In the genomic region with DNA sequence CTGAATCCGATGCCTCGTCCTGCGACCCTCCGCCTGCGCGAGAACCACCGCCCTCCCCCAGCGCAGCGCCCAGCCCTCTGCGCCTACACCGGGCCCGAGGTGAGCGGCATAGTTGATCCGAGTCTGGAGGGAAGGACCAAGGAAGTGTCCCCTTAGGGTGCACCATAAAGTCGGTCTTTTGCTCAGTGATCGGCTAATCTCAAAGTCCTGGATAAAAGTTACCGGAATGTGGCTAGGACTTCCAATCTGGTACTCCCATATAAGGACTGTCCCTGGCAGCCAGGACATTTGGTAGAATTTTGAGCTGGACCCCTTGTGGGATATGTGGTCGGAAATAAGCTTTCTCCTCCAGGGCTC, we compare ENCODE assay signal across 11 mouse cellular contexts. TPM values are rescaled to one million over a fixed set of nuclear protein-coding genes. Genes with fewer than 3 reads are reported as not detected.
DNase-seq lines count a peak whose midpoint lies in the region; ATAC-seq and TF ChIP-seq lines count a peak whose summit lies in the region.
"Had no signal": no experiment of that assay in that cellular context is flagged by ENCODE, and none has a peak within 500 bp of the region (broad histone marks: within the 10 kb centered on the region; RNA-seq: fewer than 3 reads in every experiment).

No protein-coding gene starts in this region.

- H3K9ac ChIP-seq in heart, embryonic 11.5 days (ENCODE audit: low read depth, low read length) = peak overlapping the region; percentile 55
- no peak overlapping the region for H3K9ac ChIP-seq in midbrain, embryonic 12.5 days (replicated peaks)
- no peak overlapping the region for H3K9ac ChIP-seq in midbrain, postnatal 0 days (replicated peaks; ENCODE audit: low read length, poor library complexity, severe bottlenecking)
- H3K9ac ChIP-seq in stomach, postnatal 0 days (ENCODE audit: low read length) = peak overlapping the region; percentile 71

- H3K4me2 ChIP-seq in heart, embryonic 11.5 days = peak overlapping the region; percentile 93
- H3K4me2 ChIP-seq in midbrain, embryonic 12.5 days (replicated peaks) = 0 out of 2 replicates have a peak overlapping the region, but pooled peaks have one; percentile 27
- H3K4me2 ChIP-seq in midbrain, postnatal 0 days (ENCODE audit: low read depth, low read length, poor library complexity, severe bottlenecking) = no peak overlapping the region
- peak overlapping the region; percentile 76 for H3K4me2 ChIP-seq in stomach, postnatal 0 days (replicated peaks; ENCODE audit: low read depth)

- TF ChIP-seq CTCF in midbrain, postnatal 0 days (IDR thresholded peaks at IDR 0.05) = no peak
- no peak for TF ChIP-seq CTCF in stomach, postnatal 0 days (IDR thresholded peaks at IDR 0.05; ENCODE audit: low read depth)

- no peaks in the 10 kb centered on the region for H3K9me3 ChIP-seq in heart, embryonic 11.5 days (replicated peaks; ENCODE audit: control insufficient read depth, low read length)
- H3K9me3 ChIP-seq in midbrain, embryonic 12.5 days = no peaks in the 10 kb centered on the region
- no peaks in the 10 kb centered on the region for H3K9me3 ChIP-seq in midbrain, postnatal 0 days (ENCODE audit: low read length)
- no peaks in the 10 kb centered on the region for H3K9me3 ChIP-seq in limb, embryonic 10.5 days (replicated peaks)
- H3K9me3 ChIP-seq in stomach, postnatal 0 days (ENCODE audit: control insufficient read depth, low read length) = no peaks in the 10 kb centered on the region

- no peak for TF ChIP-seq EP300 in stomach, postnatal 0 days (optimal IDR thresholded peaks at IDR 0.05)

- no peak for DNase-seq in heart, postnatal 4 days
- no peak for DNase-seq in midbrain, postnatal 0 days (ENCODE audit: low spot score)
- DNase-seq in limb, embryonic 10.5 days (ENCODE audit: low spot score) = peak; percentile 69
- no peak for DNase-seq in stomach, postnatal 0 days (ENCODE audit: low spot score)
- no peak for DNase-seq in left cerebral cortex, postnatal 25 days (ENCODE audit: low spot score in 2 of 2)
- DNase-seq in urinary bladder, adult 18-20 months (ENCODE audit: low spot score in 2 of 2) = no peak
- DNase-seq: thymus, adult 2 months had no signal

- H3K4me1 ChIP-seq in heart, embryonic 11.5 days (ENCODE audit: control insufficient read depth, insufficient read depth, low read length) = peaks cover 31% of the 10 kb centered on the region
- peaks cover 30% of the 10 kb centered on the region for H3K4me1 ChIP-seq in midbrain, embryonic 12.5 days
- peaks cover 5% of the 10 kb centered on the region; the same call in 1 of the 2 replicates for H3K4me1 ChIP-seq in midbrain, postnatal 0 days (ENCODE audit: insufficient read depth, low read length)
- peaks cover 64% of the 10 kb centered on the region for H3K4me1 ChIP-seq in limb, embryonic 10.5 days
- 0 out of 2 replicates have a peak, but pooled peaks cover under 1% of the 10 kb centered on the region for H3K4me1 ChIP-seq in stomach, postnatal 0 days (replicated peaks; ENCODE audit: control insufficient read depth, insufficient read depth)

- peak overlapping the region; percentile 69 for H3K4me3 ChIP-seq in heart, embryonic 11.5 days (ENCODE audit: low read depth, low read length)
- H3K4me3 ChIP-seq in midbrain, embryonic 12.5 days = 0 out of 2 replicates have a peak overlapping the region, but pooled peaks have one; percentile 0
- H3K4me3 ChIP-seq in midbrain, postnatal 0 days (ENCODE audit: low read depth, low read length) = no peak overlapping the region; the same call in 1 of the 2 replicates
- peak overlapping the region; percentile 70 for H3K4me3 ChIP-seq in limb, embryonic 10.5 days
- H3K4me3 ChIP-seq in stomach, postnatal 0 days (ENCODE audit: low read depth, low read length) = peak overlapping the region; percentile 60

- intact Hi-C loops in left cerebral cortex, postnatal 25 days (cut with DNase I) = loop anchor here (5.0 kb wide), 1 partner anchor 1320 kb away; no protein-coding TSS in a partner anchor

- no peaks in the 10 kb centered on the region for H3K36me3 ChIP-seq in heart, embryonic 11.5 days (ENCODE audit: control insufficient read depth, insufficient read depth, low read length)
- H3K36me3 ChIP-seq in midbrain, embryonic 12.5 days = no peaks in the 10 kb centered on the region
- H3K36me3 ChIP-seq in midbrain, postnatal 0 days (ENCODE audit: insufficient read depth, low read length) = no peaks in the 10 kb centered on the region
- H3K36me3 ChIP-seq in limb, embryonic 10.5 days = peaks cover 31% of the 10 kb centered on the region
- H3K36me3 ChIP-seq in stomach, postnatal 0 days (ENCODE audit: control insufficient read depth, insufficient read depth, low read length) = peaks cover 7% of the 10 kb centered on the region; the same call in 1 of the 2 replicates

- peaks cover 87% of the 10 kb centered on the region for H3K27me3 ChIP-seq in heart, embryonic 11.5 days (ENCODE audit: control insufficient read depth, insufficient read depth, low read length)
- peaks cover 98% of the 10 kb centered on the region for H3K27me3 ChIP-seq in midbrain, embryonic 12.5 days
- peaks cover 91% of the 10 kb centered on the region for H3K27me3 ChIP-seq in midbrain, postnatal 0 days (ENCODE audit: insufficient read depth, low read length)
- peaks cover 97% of the 10 kb centered on the region for H3K27me3 ChIP-seq in limb, embryonic 10.5 days (ENCODE audit: low read depth, poor library complexity, severe bottlenecking)
- H3K27me3 ChIP-seq in stomach, postnatal 0 days (ENCODE audit: control insufficient read depth, insufficient read depth, low read length) = peaks cover 5% of the 10 kb centered on the region; the same call in 1 of the 2 replicates

- H3K27ac ChIP-seq in heart, embryonic 11.5 days (ENCODE audit: low read depth, low read length) = peak overlapping the region; percentile 47; the same call in 1 of the 2 replicates
- no peak overlapping the region for H3K27ac ChIP-seq in midbrain, embryonic 12.5 days (replicated peaks)
- no peak overlapping the region for H3K27ac ChIP-seq in midbrain, postnatal 0 days (ENCODE audit: low read depth, low read length)
- peak overlapping the region; percentile 90 for H3K27ac ChIP-seq in limb, embryonic 10.5 days
- H3K27ac ChIP-seq in stomach, postnatal 0 days (replicated peaks) = peak overlapping the region; percentile 63

- 2% methylated on average over 18 of the region's 18 CpGs for WGBS in heart, embryonic 11.5 days (ENCODE audit: insufficient replicate concordance)
- WGBS in midbrain, embryonic 12.5 days = under 1% methylated on average over 18 of the region's 18 CpGs
- WGBS in midbrain, postnatal 0 days = 2% methylated on average over 18 of the region's 18 CpGs
- under 1% methylated on average over 18 of the region's 18 CpGs for WGBS in limb, embryonic 10.5 days
- WGBS in stomach, postnatal 0 days = 30% methylated on average over 18 of the region's 18 CpGs

- ATAC-seq in heart, embryonic 11.5 days (replicated peaks; ENCODE audit: insufficient number of reproducible peaks, low FRiP score, low TSS enrichment) = no peak
- ATAC-seq in midbrain, embryonic 12.5 days (ENCODE audit: low FRiP score, low read depth) = no peak
- ATAC-seq in midbrain, postnatal 0 days (ENCODE audit: low FRiP score) = no peak
- no peak for ATAC-seq in stomach, postnatal 0 days (ENCODE audit: low FRiP score, low TSS enrichment)

RNA-seq across cellular contexts. Expression of a gene that starts 4.9 kb away (rescaled TPM):
- polyA plus RNA-seq in heart, embryonic 11.5 days (2014; fragmentation: Nextera tagmentation; extraction: Ambion mirVana) = 3.6 and 4.4 TPM in 2 replicates
- total RNA-seq in heart, postnatal 4 days (2021) = 10 to 100 TPM; 11.3 to 11.5 TPM
- 0.65 and 0.84 TPM in 2 replicates for polyA plus RNA-seq in midbrain, embryonic 12.5 days (2016; fragmentation: Nextera tagmentation; extraction: Ambion mirVana)
- total RNA-seq in midbrain, postnatal 0 days (2014; rRNA removed) = 3.9 and 4.4 TPM in 2 replicates
- polyA plus RNA-seq in midbrain, postnatal 0 days (2015; fragmentation: Nextera tagmentation; extraction: Ambion mirVana) = 0.32 and 0.42 TPM in 2 replicates
- polyA plus RNA-seq in limb, embryonic 10.5 days (2016; fragmentation: Nextera tagmentation; extraction: Ambion mirVana) = 4.0 and 5.3 TPM in 2 replicates
- 5.2 and 6.9 TPM in 2 replicates for polyA plus RNA-seq in stomach, postnatal 0 days (2015; fragmentation: Nextera tagmentation; extraction: Ambion mirVana)
- total RNA-seq in left cerebral cortex, postnatal 25 days (2021) = 1 to 10 TPM; 1.8 to 2.2 TPM

RNA-seq across cellular contexts. Expression of a gene that starts 12.9 kb away (rescaled TPM):
- polyA plus RNA-seq in heart, embryonic 11.5 days (2014; fragmentation: Nextera tagmentation; extraction: Ambion mirVana) = not detected in 2 replicates
- not detected for total RNA-seq in heart, postnatal 4 days (2021)
- not detected in 2 replicates for polyA plus RNA-seq in midbrain, embryonic 12.5 days (2016; fragmentation: Nextera tagmentation; extraction: Ambion mirVana)
- total RNA-seq in midbrain, postnatal 0 days (2014; rRNA removed) = not detected in 2 replicates
- polyA plus RNA-seq in midbrain, postnatal 0 days (2015; fragmentation: Nextera tagmentation; extraction: Ambion mirVana) = not detected in 2 replicates
- polyA plus RNA-seq in limb, embryonic 10.5 days (2016; fragmentation: Nextera tagmentation; extraction: Ambion mirVana) = not detected in 2 replicates
- polyA plus RNA-seq in stomach, postnatal 0 days (2015; fragmentation: Nextera tagmentation; extraction: Ambion mirVana) = 0.18 TPM in 1 of 2 replicates, not detected in the other
- not detected for total RNA-seq in left cerebral cortex, postnatal 25 days (2021)
- total RNA-seq: layer of hippocampus, adult 18-20 months had no signal
- polyA plus RNA-seq: brain, embryonic 14.5 days; thymus, adult 2 months had no signal

RNA-seq across cellular contexts. Expression of a gene that starts 49.0 kb away (rescaled TPM):
- 0.49 and 0.82 TPM in 2 replicates for polyA plus RNA-seq in heart, embryonic 11.5 days (2014; fragmentation: Nextera tagmentation; extraction: Ambion mirVana)
- total RNA-seq in heart, postnatal 4 days (2021) = under 1 TPM in 1 of 2 experiments, not detected in 1; 0.09 TPM
- polyA plus RNA-seq in midbrain, embryonic 12.5 days (2016; fragmentation: Nextera tagmentation; extraction: Ambion mirVana) = 0.12 and 0.19 TPM in 2 replicates
- 0.05 and 0.27 TPM in 2 replicates for total RNA-seq in midbrain, postnatal 0 days (2014; rRNA removed)
- 0.20 and 0.37 TPM in 2 replicates for polyA plus RNA-seq in midbrain, postnatal 0 days (2015; fragmentation: Nextera tagmentation; extraction: Ambion mirVana)
- 23.5 and 49.0 TPM in 2 replicates for polyA plus RNA-seq in limb, embryonic 10.5 days (2016; fragmentation: Nextera tagmentation; extraction: Ambion mirVana)
- polyA plus RNA-seq in stomach, postnatal 0 days (2015; fragmentation: Nextera tagmentation; extraction: Ambion mirVana) = 0.04 and 0.05 TPM in 2 replicates
- total RNA-seq in left cerebral cortex, postnatal 25 days (2021) = under 1 TPM; 0.23 to 0.32 TPM

Comparison
In these comparisons a context has a peak if more than half of its experiments do, and no peak if none do; other contexts are left out.
1. H3K27ac ChIP-seq: peak in heart, embryonic 11.5 days (single experiment), limb, embryonic 10.5 days (single experiment) and stomach, postnatal 0 days (single experiment); none in midbrain, embryonic 12.5 days (single experiment) and midbrain, postnatal 0 days (single experiment).
2. H3K9ac ChIP-seq: peak in heart, embryonic 11.5 days (single experiment) and stomach, postnatal 0 days (single experiment); none in midbrain, embryonic 12.5 days (single experiment) and midbrain, postnatal 0 days (single experiment).
3. RNA of a gene that starts 49.0 kb away (polyA plus RNA-seq): 23.5 to 49.0 TPM in limb, embryonic 10.5 days; 0.49 to 0.82 TPM in heart, embryonic 11.5 days, 0.20 to 0.37 TPM in midbrain, postnatal 0 days, 0.12 to 0.19 TPM in midbrain, embryonic 12.5 days and 0.04 to 0.05 TPM in stomach, postnatal 0 days; every median in the first group is over 10 times any median in the second.